Mouse (Mus musculus): Measurements from ENCODE around the gene Cyp2s1. TPM values are rescaled to one million over a fixed set of nuclear protein-coding genes. Genes with fewer than 3 reads are reported as not detected.

Cyp2s1 gene
- 1.2 and 2.8 TPM in 2 replicates for total RNA-seq (2017)

- ATAC-seq (ENCODE audit: extremely low read depth, insufficient number of reproducible peaks, low FRiP score, poor library complexity, severe bottlenecking), result 0 out of 2 replicates have a peak, but pooled peaks have one; percentile 19
Observed at GRCm38 (mm10) chr7:25816241-25816919, at the start of gene Cyp2s1. Gene Cyp2s1 (minus strand): TSS chr7:25816913.

- ATAC-seq (ENCODE audit: extremely low read depth, insufficient number of reproducible peaks, low FRiP score, poor library complexity, severe bottlenecking), result no peak
Observed at GRCm38 (mm10) chr7:25864861-25865260, 48.1 kb upstream of the Cyp2s1 start.

- ATAC-seq (ENCODE audit: extremely low read depth, insufficient number of reproducible peaks, low FRiP score, poor library complexity, severe bottlenecking), result no peak
Observed at GRCm38 (mm10) chr7:25863756-25864155, 47.0 kb upstream of the Cyp2s1 start.

GRCm38 (mm10) chr7:25862365-25862764 is 45.7 kb upstream of the Cyp2s1 start:
- no peak for ATAC-seq (ENCODE audit: extremely low read depth, insufficient number of reproducible peaks, low FRiP score, poor library complexity, severe bottlenecking)

GRCm38 (mm10) chr7:25859962-25860870 is 43.5 kb upstream of the Cyp2s1 start:
- ATAC-seq (ENCODE audit: extremely low read depth, insufficient number of reproducible peaks, low FRiP score, poor library complexity, severe bottlenecking), result no peak

GRCm38 (mm10) chr7:25855082-25855481 is 38.4 kb upstream of the Cyp2s1 start:
- peak; percentile 67 for ATAC-seq (ENCODE audit: extremely low read depth, insufficient number of reproducible peaks, low FRiP score, poor library complexity, severe bottlenecking)

GRCm38 (mm10) chr7:25848444-25848812 is 31.7 kb upstream of the Cyp2s1 start:
- ATAC-seq (ENCODE audit: extremely low read depth, insufficient number of reproducible peaks, low FRiP score, poor library complexity, severe bottlenecking), result no peak

- ATAC-seq (ENCODE audit: extremely low read depth, insufficient number of reproducible peaks, low FRiP score, poor library complexity, severe bottlenecking), result peak; percentile 71
Observed at GRCm38 (mm10) chr7:25847722-25848443, 31.2 kb upstream of the Cyp2s1 start.

- ATAC-seq (ENCODE audit: extremely low read depth, insufficient number of reproducible peaks, low FRiP score, poor library complexity, severe bottlenecking), result no peak
Observed at GRCm38 (mm10) chr7:25844885-25845284, 28.2 kb upstream of the Cyp2s1 start.

- no peak for ATAC-seq (ENCODE audit: extremely low read depth, insufficient number of reproducible peaks, low FRiP score, poor library complexity, severe bottlenecking)
Observed at GRCm38 (mm10) chr7:25844423-25844822, 27.7 kb upstream of the Cyp2s1 start.

GRCm38 (mm10) chr7:25843492-25843891 is 26.8 kb upstream of the Cyp2s1 start:
- no peak for ATAC-seq (ENCODE audit: extremely low read depth, insufficient number of reproducible peaks, low FRiP score, poor library complexity, severe bottlenecking)

GRCm38 (mm10) chr7:25840908-25841307 is 24.2 kb upstream of the Cyp2s1 start:
- no peak for ATAC-seq (ENCODE audit: extremely low read depth, insufficient number of reproducible peaks, low FRiP score, poor library complexity, severe bottlenecking)

- ATAC-seq (ENCODE audit: extremely low read depth, insufficient number of reproducible peaks, low FRiP score, poor library complexity, severe bottlenecking), result peak; percentile 44; the same call in 1 of the 2 replicates
Observed at GRCm38 (mm10) chr7:25835188-25835891, 18.6 kb upstream of the Cyp2s1 start.

GRCm38 (mm10) chr7:25831557-25832530 is 15.1 kb upstream of the Cyp2s1 start:
- ATAC-seq (ENCODE audit: extremely low read depth, insufficient number of reproducible peaks, low FRiP score, poor library complexity, severe bottlenecking), result no peak

- ATAC-seq (ENCODE audit: extremely low read depth, insufficient number of reproducible peaks, low FRiP score, poor library complexity, severe bottlenecking), result no peak
Observed at GRCm38 (mm10) chr7:25830251-25830650, 13.5 kb upstream of the Cyp2s1 start.

- ATAC-seq (ENCODE audit: extremely low read depth, insufficient number of reproducible peaks, low FRiP score, poor library complexity, severe bottlenecking), result peak; percentile 67
Observed at GRCm38 (mm10) chr7:25827199-25827598, 10.5 kb upstream of the Cyp2s1 start.

- peak; percentile 41; the same call in 1 of the 2 replicates for ATAC-seq (ENCODE audit: extremely low read depth, insufficient number of reproducible peaks, low FRiP score, poor library complexity, severe bottlenecking)
Observed at GRCm38 (mm10) chr7:25826029-25826428, 9.3 kb upstream of the Cyp2s1 start.

GRCm38 (mm10) chr7:25825043-25825442 is 8.3 kb upstream of the Cyp2s1 start:
- no peak for ATAC-seq (ENCODE audit: extremely low read depth, insufficient number of reproducible peaks, low FRiP score, poor library complexity, severe bottlenecking)
